Mouse (Mus musculus) testis, adult 2 months (tissue): Measurements from ENCODE around the gene Fam71f2.

Experiments used
- CTCF ChIP-seq: fragments of 200-500 bp; IDR thresholded peaks from 2 replicates; pipeline ENCODE4 v1.5.1; 2012; ENCODE audit warnings: low read depth, mild to moderate bottlenecking, inconsistent platforms, low read length, moderate library complexity; ENCODE audit not compliant: control insufficient read depth, insufficient read depth, insufficient replicate concordance
- POLR2A ChIP-seq: fragments of 200-500 bp; IDR thresholded peaks from 2 replicates; pipeline ENCODE4 v1.6.1; 2012; ENCODE audit warnings: low read depth, mild to moderate bottlenecking, inconsistent platforms, low read length, moderate library complexity; ENCODE audit not compliant: control insufficient read depth

DNA sequence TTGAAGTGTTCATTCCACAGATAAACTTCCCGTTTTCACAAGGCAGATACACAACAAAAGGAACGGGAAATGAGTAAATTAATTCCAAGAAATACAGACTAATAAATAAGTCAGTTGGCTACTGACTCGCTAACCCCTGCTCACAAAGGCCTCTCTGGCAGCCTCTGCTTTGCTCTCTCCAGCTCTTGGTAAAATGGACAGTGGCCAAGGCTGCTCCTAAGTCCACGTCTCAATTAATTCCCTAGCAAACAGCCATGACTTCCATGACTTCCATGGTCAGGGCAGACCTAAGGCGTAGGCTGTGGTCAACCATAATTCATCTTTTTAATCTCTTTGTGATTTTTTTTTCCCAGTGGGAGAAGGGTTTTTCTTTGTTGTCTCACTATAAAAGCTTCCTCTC is 8.6 kb downstream of the Fam71f2 start:
- no peak for TF ChIP-seq POLR2A
- no peak for TF ChIP-seq CTCF
